Mouse (Mus musculus) spleen, adult 18-20 months (tissue): ENCODE measurements at regions not wholly inside any gene's neighbourhood (a gene's known extent, or its start where the extent isn't known, plus 50 kb on each side); places are given as distances from the start of the nearest gene placed in this dataset.

Experiments used
- DNase-seq, 2 experiments: peaks; one replicate each; pipeline ENCODE4 v3.0.0; 2022; ENCODE audit warnings: mixed read lengths in 2 of 2

GRCm38 (mm10) chr14:25185959-25186771 lies 272.8 kb upstream of the Zmiz1 start:
- DNase-seq = no peak

GRCm38 (mm10) chr14:25187715-25188114 lies 271.3 kb upstream of the Zmiz1 start:
- no peak for DNase-seq

- no peak for DNase-seq
Observed at GRCm38 (mm10) chr14:25189256-25189655, 269.7 kb upstream of the Zmiz1 start.

- DNase-seq = no peak
Observed at GRCm38 (mm10) chr14:25190680-25191270, 268.2 kb upstream of the Zmiz1 start.

GRCm38 (mm10) chr14:25196820-25197219 lies 262.2 kb upstream of the Zmiz1 start:
- no peak for DNase-seq

- no peak for DNase-seq
Observed at GRCm38 (mm10) chr14:25199900-25200299, 259.1 kb upstream of the Zmiz1 start.

- DNase-seq = no peak
Observed at GRCm38 (mm10) chr14:25200656-25201179, 258.3 kb upstream of the Zmiz1 start.

- no peak for DNase-seq
Observed at GRCm38 (mm10) chr14:25202312-25202711, 256.7 kb upstream of the Zmiz1 start.

GRCm38 (mm10) chr14:25204091-25204490 lies 254.9 kb upstream of the Zmiz1 start:
- no peak for DNase-seq

GRCm38 (mm10) chr14:25206855-25207254 lies 252.1 kb upstream of the Zmiz1 start:
- DNase-seq = no peak

- DNase-seq = no peak
Observed at GRCm38 (mm10) chr14:25207422-25207821, 251.6 kb upstream of the Zmiz1 start.

- no peak for DNase-seq
Observed at GRCm38 (mm10) chr14:25208221-25209056, 250.5 kb upstream of the Zmiz1 start.

- DNase-seq = no peak
Observed at GRCm38 (mm10) chr14:25213056-25213455, 245.9 kb upstream of the Zmiz1 start.

GRCm38 (mm10) chr14:25223091-25223490 lies 235.9 kb upstream of the Zmiz1 start:
- no peak for DNase-seq

GRCm38 (mm10) chr14:25225214-25225613 lies 233.8 kb upstream of the Zmiz1 start:
- no peak for DNase-seq

- DNase-seq = peak in 1 of 2 experiments; percentile 13
Observed at GRCm38 (mm10) chr14:25226155-25226839, 232.7 kb upstream of the Zmiz1 start.

- no peak for DNase-seq
Observed at GRCm38 (mm10) chr14:25226840-25227506, 232.0 kb upstream of the Zmiz1 start.

- no peak for DNase-seq
Observed at GRCm38 (mm10) chr14:25228321-25229047, 230.5 kb upstream of the Zmiz1 start.

GRCm38 (mm10) chr14:25229569-25229968 lies 229.4 kb upstream of the Zmiz1 start:
- no peak for DNase-seq

GRCm38 (mm10) chr14:25231881-25232280 lies 227.1 kb upstream of the Zmiz1 start:
- DNase-seq = no peak

- no peak for DNase-seq
Observed at GRCm38 (mm10) chr14:25236421-25236973, 222.5 kb upstream of the Zmiz1 start.
